Mouse (Mus musculus) neural tube, embryonic 14.5 days (tissue): ENCODE measurements around the gene Ltbp1. TPM values are rescaled to one million over a fixed set of nuclear protein-coding genes. Genes with fewer than 3 reads are reported as not detected.
"Not testable (repeated sequence)": the region's sequence is repeated elsewhere in the genome, so short reads cannot be mapped to it uniquely, and the experiment has no call there.

Source experiments
- ATAC-seq: fragments of 200-750 bp; cut with Nextera tagmentation; 2 replicates; pipeline ENCODE4 v1.8.0; 2017; ENCODE audit warnings: low read depth, mild to moderate bottlenecking, moderate TSS enrichment, moderate library complexity
- H3K27ac ChIP-seq: fragments of 300-500 bp; sonication (generic); 2 replicates; pipeline ENCODE4 v1.5.1; 2014; ENCODE audit warnings: low read depth, mild to moderate bottlenecking, control low read depth, low read length, moderate library complexity, mixed read lengths
- H3K27me3 ChIP-seq: fragments of 300-500 bp; sonication (generic); 2 replicates; pipeline ENCODE4 v1.6.1; 2014; ENCODE audit warnings: low read length; ENCODE audit not compliant: control insufficient read depth, insufficient read depth
- H3K36me3 ChIP-seq: fragments of 300-500 bp; sonication (generic); 2 replicates; pipeline ENCODE4 v1.6.1; 2014; ENCODE audit warnings: low read length, mixed read lengths; ENCODE audit not compliant: control insufficient read depth, insufficient read depth
- H3K4me1 ChIP-seq: fragments of 300-500 bp; sonication (generic); 2 replicates; pipeline ENCODE4 v1.6.1; 2014; ENCODE audit warnings: low read length; ENCODE audit not compliant: control insufficient read depth, insufficient read depth
- H3K4me2 ChIP-seq: fragments of 300-500 bp; sonication (generic); 2 replicates; pipeline ENCODE4 v1.6.1; 2014; ENCODE audit warnings: mild to moderate bottlenecking, low read depth, low read length, control low read depth
- H3K4me3 ChIP-seq: fragments of 300-500 bp; sonication (generic); 2 replicates; pipeline ENCODE4 v1.5.1; 2014; ENCODE audit warnings: low read depth, low read length, control low read depth, mixed read lengths
- H3K9ac ChIP-seq: fragments of 300-500 bp; sonication (generic); replicated peaks from 2 replicates; pipeline ENCODE4 v1.6.1; 2014; ENCODE audit warnings: low read depth, mild to moderate bottlenecking, control low read depth, low read length, mixed read lengths
- H3K9me3 ChIP-seq: fragments of 300-500 bp; sonication (generic); 2 replicates; pipeline ENCODE4 v1.6.1; 2016; ENCODE audit warnings: low read length; ENCODE audit not compliant: control insufficient read depth
- WGBS: fragments of 180-500 bp; shearing (Covaris S2); extraction: QIAGEN DNeasy Blood & Tissue Kit; methylation state at CpG from one replicate; pipeline ENCODE4 v1.1.7; 2014; 5-methylcytosine and 5-hydroxymethylcytosine counted together
- polyA plus RNA-seq: library from polyadenylated mRNA; unstranded; fragments of >200 nt; fragmentation: Nextera tagmentation; extraction: Ambion mirVana; gene quantifications from 2 replicates; pipeline ENCODE4 v1.2.1, GENCODE M21; 2014

The Ltbp1 gene
- polyA plus RNA-seq, 1 experiment from 2014 or later = 2.5 TPM

GRCm38 (mm10) chr17:75128337-75128935, 123.1 kb downstream of the Ltbp1 start:
- no peaks in the 10 kb centered on the region for H3K27me3 ChIP-seq
- H3K4me3 ChIP-seq = no peak overlapping the region
- no peak overlapping the region for H3K27ac ChIP-seq
- no peak overlapping the region for H3K4me2 ChIP-seq
- H3K36me3 ChIP-seq = no peaks in the 10 kb centered on the region
- H3K4me1 ChIP-seq = no peaks in the 10 kb centered on the region
- H3K9me3 ChIP-seq = no peaks in the 10 kb centered on the region
- 69% methylated on average over 8 of the region's 8 CpGs for WGBS
- H3K9ac ChIP-seq = no peak overlapping the region
- no peak for ATAC-seq

DNA sequence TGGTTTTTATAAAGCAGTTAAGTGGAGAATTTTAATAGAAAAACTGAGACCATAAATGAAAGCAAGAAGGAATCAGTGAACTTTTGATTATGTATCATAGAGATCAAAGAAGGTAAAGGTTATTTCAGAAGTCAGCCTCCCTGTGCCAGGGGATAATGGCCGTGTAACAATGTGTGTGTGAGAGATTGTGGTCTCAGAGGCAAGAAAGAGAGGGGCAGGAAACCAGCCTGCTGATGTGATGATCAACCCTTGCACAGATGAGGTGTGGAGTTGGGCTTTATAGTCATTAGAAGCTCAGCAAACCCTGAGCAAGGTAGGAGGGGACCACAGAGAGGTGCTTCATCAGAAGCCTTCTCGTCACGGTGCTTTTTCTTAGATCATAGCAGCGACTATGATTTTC, 128.6 kb downstream of the Ltbp1 start:
- no peak for ATAC-seq
- no peak overlapping the region for H3K9ac ChIP-seq
- H3K4me1 ChIP-seq = no peaks in the 10 kb centered on the region
- 94% methylated on average over 4 of the region's 4 CpGs for WGBS
- H3K27me3 ChIP-seq = no peaks in the 10 kb centered on the region
- H3K27ac ChIP-seq = no peak overlapping the region
- H3K4me3 ChIP-seq = no peak overlapping the region
- H3K4me2 ChIP-seq = no peak overlapping the region
- no peaks in the 10 kb centered on the region for H3K9me3 ChIP-seq
- no peaks in the 10 kb centered on the region for H3K36me3 ChIP-seq

GRCm38 (mm10) chr17:75139731-75140130, 134.4 kb downstream of the Ltbp1 start:
- H3K4me2 ChIP-seq = no peak overlapping the region
- no peaks in the 10 kb centered on the region for H3K36me3 ChIP-seq
- H3K4me1 ChIP-seq = no peaks in the 10 kb centered on the region
- ATAC-seq = no peak
- H3K9ac ChIP-seq = no peak overlapping the region
- H3K4me3 ChIP-seq = no peak overlapping the region
- no peak overlapping the region for H3K27ac ChIP-seq
- no peaks in the 10 kb centered on the region for H3K27me3 ChIP-seq
- WGBS = 93% methylated on average over 2 of the region's 2 CpGs
- H3K9me3 ChIP-seq = no peaks in the 10 kb centered on the region

GRCm38 (mm10) chr17:75142845-75143244, 137.5 kb downstream of the Ltbp1 start:
- H3K9ac ChIP-seq, H3K27me3 ChIP-seq, H3K4me3 ChIP-seq, H3K36me3 ChIP-seq, H3K4me2 ChIP-seq, H3K9me3 ChIP-seq, ATAC-seq, H3K27ac ChIP-seq, H3K4me1 ChIP-seq: not testable (repeated sequence)
- 84% methylated on average over 7 of the region's 7 CpGs for WGBS

- WGBS = 55% methylated on average over 6 of the region's 6 CpGs
Measured at GRCm38 (mm10) chr17:75143927-75144326, 138.6 kb downstream of the Ltbp1 start.

GRCm38 (mm10) chr17:75147218-75147617, 141.8 kb downstream of the Ltbp1 start:
- ATAC-seq = no peak
- Histone ChIP-seq H3K27ac (no peak overlapping the region), H3K9me3 (no peaks in the 10 kb centered on the region), H3K4me1 (no peaks in the 10 kb centered on the region), H3K4me3 (no peak overlapping the region), H3K27me3 (no peaks in the 10 kb centered on the region), H3K4me2 (no peak overlapping the region), H3K36me3 (no peaks in the 10 kb centered on the region), H3K9ac (no peak overlapping the region)
- WGBS = 93% methylated on average over 4 of the region's 4 CpGs

More at GRCm38 (mm10) chr17:75143927-75144326, 138.6 kb downstream of the Ltbp1 start:
- H3K36me3 ChIP-seq = no peaks in the 10 kb centered on the region
- H3K4me3 ChIP-seq = no peak overlapping the region
- no peak for ATAC-seq
- H3K9me3 ChIP-seq = no peaks in the 10 kb centered on the region
- no peaks in the 10 kb centered on the region for H3K27me3 ChIP-seq
- H3K9ac ChIP-seq = no peak overlapping the region
- no peak overlapping the region for H3K27ac ChIP-seq
- no peaks in the 10 kb centered on the region for H3K4me1 ChIP-seq
- no peak overlapping the region for H3K4me2 ChIP-seq

- Histone ChIP-seq H3K9ac (no peak overlapping the region), H3K27ac (no peak overlapping the region), H3K4me3 (no peak overlapping the region), H3K4me1 (no peaks in the 10 kb centered on the region), H3K36me3 (no peaks in the 10 kb centered on the region), H3K27me3 (no peaks in the 10 kb centered on the region), H3K9me3 (no peaks in the 10 kb centered on the region), H3K4me2 (no peak overlapping the region)
- WGBS = 74% methylated on average over 9 of the region's 9 CpGs
- ATAC-seq = no peak
Measured at GRCm38 (mm10) chr17:75151800-75152199, 146.4 kb downstream of the Ltbp1 start.

DNA sequence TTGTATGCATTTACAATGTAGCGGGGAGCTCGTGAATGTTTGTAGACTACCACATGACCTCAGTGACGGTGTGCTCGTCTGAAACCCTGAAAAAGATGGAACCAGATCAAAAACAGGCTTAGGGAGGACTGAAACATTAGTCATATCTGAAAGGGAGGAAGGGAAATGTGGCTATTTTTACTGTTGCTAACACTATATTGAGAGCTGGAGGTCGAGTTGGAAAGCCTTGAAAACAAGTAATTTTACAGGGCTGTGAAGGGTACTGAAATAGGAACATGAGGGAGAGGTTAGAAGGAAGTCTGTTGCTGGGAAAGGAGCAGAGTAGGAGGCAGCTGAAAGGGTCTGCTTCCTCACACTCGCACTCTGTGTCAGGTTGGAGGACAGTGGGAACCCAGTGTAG, 147.7 kb downstream of the Ltbp1 start:
- Histone ChIP-seq H3K9me3 (no peaks in the 10 kb centered on the region), H3K27ac (no peak overlapping the region), H3K4me1 (no peaks in the 10 kb centered on the region), H3K4me2 (no peak overlapping the region), H3K9ac (no peak overlapping the region), H3K4me3 (no peak overlapping the region), H3K27me3 (no peaks in the 10 kb centered on the region), H3K36me3 (no peaks in the 10 kb centered on the region)
- 80% methylated on average over 6 of the region's 6 CpGs for WGBS
- ATAC-seq = no peak

- no peak overlapping the region for H3K4me2 ChIP-seq
- no peak overlapping the region for H3K9ac ChIP-seq
- no peak overlapping the region for H3K27ac ChIP-seq
- 94% methylated on average over 6 of the region's 6 CpGs for WGBS
- no peak for ATAC-seq
- H3K4me1 ChIP-seq = no peaks in the 10 kb centered on the region
- H3K9me3 ChIP-seq = no peaks in the 10 kb centered on the region
- H3K36me3 ChIP-seq = no peaks in the 10 kb centered on the region
- no peak overlapping the region for H3K4me3 ChIP-seq
- no peaks in the 10 kb centered on the region for H3K27me3 ChIP-seq
Measured at GRCm38 (mm10) chr17:75158385-75158784, 153.0 kb downstream of the Ltbp1 start.
